Mouse (Mus musculus) layer of hippocampus, adult 11-12 months (tissue): ENCODE results near the gene Mup7.
"Not testable (repeated sequence)": the region's sequence is repeated elsewhere in the genome, so short reads cannot be mapped to it uniquely, and the experiment has no call there.

Source experiments
- DNase-seq: peaks from one replicate; pipeline ENCODE4 v3.0.0; 2022; ENCODE audit warnings: low spot score

Gene Mup7

DNA sequence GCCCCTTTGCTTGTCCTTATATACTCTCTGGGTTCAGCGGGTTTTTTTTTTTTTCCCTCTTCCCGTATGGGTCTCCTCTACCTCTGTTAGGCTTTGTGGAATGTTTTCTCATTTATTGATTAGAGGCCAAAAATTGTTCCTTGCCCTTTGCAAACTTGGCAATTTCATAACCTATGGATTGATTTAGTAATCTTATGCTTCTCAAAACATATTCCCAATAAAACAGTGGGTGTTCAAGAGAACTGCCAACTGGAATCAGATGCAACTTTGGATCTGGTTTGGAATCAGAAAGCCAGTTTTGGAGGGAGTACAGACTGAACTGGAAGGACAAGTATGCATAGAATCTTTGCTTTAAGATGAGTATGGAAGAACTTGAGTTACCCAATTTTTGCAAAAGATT, at the start of gene Mup7:
Mup7 (minus strand) TSS at position 101 of the 400 bp plus-strand sequence.
- not testable (repeated sequence) for DNase-seq

DNA sequence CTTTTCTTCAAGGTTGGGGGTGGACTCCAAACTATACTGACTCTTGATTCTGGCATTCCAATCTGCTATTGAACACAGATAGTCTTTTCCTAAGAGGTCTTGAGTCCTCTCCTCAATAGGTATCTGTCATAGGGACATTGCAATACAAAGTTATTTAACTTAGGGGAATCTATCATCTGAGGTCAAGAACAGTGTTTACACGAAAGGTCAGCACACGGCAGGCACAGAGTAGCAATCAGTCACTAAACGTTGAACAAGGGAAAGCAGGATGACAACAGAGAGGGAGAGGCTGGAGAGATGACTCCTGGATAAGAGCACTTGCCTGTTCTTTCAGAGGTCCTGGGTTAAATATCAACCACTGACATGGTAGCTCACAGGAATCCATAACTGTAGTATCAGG, 9.6 kb upstream of the Mup7 start:
- not testable (repeated sequence) for DNase-seq

DNA sequence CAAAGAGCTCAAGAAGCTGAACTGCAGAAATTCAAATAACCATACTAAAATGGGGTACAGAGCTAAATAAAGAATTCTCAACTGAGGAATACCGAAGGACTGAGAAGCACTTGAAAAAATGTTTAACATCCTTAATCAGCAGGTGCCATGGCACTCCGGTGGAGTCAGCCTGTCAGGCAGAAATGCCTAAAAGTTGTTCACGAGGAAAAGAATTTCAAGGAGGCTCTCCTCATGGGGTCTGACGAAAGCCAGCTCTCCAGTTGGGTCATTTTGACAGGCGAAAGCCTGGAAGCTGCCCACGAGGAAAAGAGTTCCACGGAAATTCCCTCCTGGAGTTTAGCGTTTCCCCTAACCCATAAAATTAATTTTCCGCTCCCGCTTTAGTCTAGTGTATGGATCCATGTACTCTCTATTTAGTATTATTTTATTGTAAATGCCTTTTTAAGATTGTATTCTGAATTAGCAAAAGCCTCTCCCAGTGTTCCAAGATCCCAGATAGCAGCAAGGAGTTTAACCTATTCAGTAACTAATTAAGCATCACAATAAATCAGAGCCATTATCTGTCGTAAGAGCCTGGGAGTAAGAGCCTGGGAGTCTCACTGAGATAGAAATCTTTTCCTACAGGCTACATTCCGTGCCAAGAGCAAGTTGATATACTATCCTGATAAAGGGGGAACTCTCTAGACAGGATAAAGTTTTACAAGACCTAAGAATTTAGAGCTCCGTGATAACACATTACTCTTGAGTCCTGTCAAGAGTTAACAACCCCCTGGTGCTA, 40.8 kb downstream of the Mup7 start:
- DNase-seq = not testable (repeated sequence)

DNA sequence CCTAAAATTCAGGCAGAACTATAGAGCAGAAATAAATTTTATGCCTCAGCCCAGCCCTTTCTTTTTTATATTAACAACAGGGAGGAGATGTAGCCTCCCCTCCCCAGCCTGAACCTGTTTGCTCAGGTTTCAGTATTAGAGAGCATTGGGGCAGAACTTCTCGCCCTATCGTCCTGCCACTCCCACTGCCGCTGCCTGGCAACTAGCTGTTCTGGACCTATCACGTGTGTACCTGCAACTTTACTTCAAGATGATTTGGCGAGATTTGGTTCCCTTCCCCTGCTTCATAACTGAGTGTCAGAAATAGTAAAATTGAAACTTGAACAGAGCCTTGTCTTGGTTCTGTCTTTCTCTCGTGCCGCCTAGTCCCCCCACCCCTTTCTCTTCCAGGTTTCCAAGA, 50.1 kb downstream of the Mup7 start:
- DNase-seq = not testable (repeated sequence)
